Mouse (Mus musculus) CD4-positive helper T cell, adult 2 months (primary cell): ENCODE data around the gene Gabarapl1.
A peak's percentile ranks its signal among the peaks of the same experiment; 100 is the strongest.
"Not testable (repeated sequence)": the region's sequence is repeated elsewhere in the genome, so short reads cannot be mapped to it uniquely, and the experiment has no call there.

ENCODE experiments used
- DNase-seq: peaks from one replicate; pipeline ENCODE4 v3.0.0-alpha.2; 2012; ENCODE audit warnings: low read depth, missing footprints, low spot score

The Gabarapl1 gene

GRCm38 (mm10) chr6:129532942-129533860 lies at the start of gene Gabarapl1:
TSS of gene Gabarapl1 (plus strand) at chr6:129533160.
- peak; percentile 64 for DNase-seq

DNA sequence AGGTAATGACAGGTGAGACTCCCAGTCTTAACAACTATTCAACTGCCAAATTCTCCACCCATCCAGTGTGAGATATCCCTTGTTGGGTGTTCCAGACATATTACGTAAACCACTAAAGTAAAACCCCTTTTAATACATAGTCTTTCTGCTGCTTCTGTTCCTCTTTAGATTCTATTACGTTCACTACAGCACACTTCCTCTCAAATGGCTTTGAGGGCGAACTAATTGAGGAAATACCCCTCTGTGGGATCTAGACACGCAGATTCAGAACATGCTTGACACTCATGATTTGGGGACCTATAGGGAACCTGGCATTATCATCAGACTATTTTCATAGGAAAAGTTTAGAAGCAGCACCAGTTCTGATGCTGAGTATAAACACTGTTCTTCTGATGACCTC lies 38.0 kb upstream of the Gabarapl1 start:
- DNase-seq = no peak

- no peak for DNase-seq
Measured at GRCm38 (mm10) chr6:129497345-129498218, 35.4 kb upstream of the Gabarapl1 start.

DNA sequence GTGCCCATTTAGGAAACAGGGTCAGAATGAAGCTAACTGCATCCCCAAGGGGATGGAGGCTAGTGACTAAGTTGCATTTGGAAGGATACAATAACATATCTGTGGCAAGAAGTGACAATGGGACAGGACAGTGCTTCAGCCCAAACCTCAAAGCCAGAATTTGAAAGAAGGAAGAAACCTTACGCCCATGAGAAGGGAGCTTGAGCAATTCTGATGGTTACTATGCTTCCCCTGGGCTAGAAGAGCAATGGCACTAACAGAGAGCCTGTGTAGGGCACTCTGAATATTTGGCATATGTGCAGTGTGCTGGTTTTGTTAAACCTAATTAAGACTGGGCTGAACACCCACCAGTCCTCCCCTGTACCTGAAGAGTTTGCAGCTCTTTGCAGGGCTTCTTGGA lies 33.4 kb upstream of the Gabarapl1 start:
- not testable (repeated sequence) for DNase-seq

DNA sequence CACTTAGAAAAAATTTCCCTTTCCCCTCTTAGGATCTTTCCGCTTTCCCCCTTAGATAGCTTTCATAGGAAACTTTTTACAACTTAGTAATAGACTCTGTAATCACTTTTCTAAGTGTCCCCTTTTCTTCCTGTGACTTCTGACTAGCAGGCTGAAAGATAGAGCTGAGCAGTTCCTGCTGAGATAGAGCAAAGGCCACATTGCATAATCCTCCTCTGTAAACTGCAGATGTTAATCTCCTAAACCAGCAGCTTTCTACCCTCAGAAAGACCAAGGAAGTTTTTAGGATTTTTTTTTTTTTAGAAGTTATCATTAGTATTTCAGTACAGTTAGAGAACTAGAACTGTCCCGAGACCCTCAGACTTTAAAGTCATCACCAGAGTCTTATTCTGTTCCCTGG lies 29.5 kb upstream of the Gabarapl1 start:
- no peak for DNase-seq

DNA sequence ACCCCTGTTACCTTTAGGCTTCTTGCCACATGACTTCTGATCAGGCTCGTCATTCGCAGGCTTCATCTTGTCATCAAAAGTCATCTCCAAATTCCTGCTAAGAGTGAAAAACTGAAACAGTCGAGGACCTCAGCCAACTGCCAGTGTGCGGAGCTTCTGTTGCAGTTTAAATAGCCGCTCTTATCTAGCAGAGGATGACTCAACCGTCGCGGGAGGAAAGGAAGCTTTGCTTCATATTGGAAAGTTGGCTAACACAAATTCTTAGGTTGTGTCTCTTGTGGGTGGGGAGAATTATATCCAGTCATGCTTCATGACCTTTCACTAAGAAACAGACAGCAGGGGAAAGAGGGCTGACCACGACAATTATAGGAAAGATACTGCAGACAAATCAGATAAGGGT lies 25.9 kb upstream of the Gabarapl1 start, which contains the start of gene Olr1:
Gene Olr1, minus strand, starts transcription at position 142 of the 400 bp plus-strand sequence.
- DNase-seq = no peak

GRCm38 (mm10) chr6:129510120-129510911 lies 22.6 kb upstream of the Gabarapl1 start:
- DNase-seq = no peak

- DNase-seq = no peak
Measured at GRCm38 (mm10) chr6:129512367-129512766, 20.6 kb upstream of the Gabarapl1 start, which contains the start of gene Tmem52b. TSS of gene Tmem52b (plus strand) at chr6:129512555.

GRCm38 (mm10) chr6:129512868-129513267 lies 20.1 kb upstream of the Gabarapl1 start:
- DNase-seq = no peak

DNA sequence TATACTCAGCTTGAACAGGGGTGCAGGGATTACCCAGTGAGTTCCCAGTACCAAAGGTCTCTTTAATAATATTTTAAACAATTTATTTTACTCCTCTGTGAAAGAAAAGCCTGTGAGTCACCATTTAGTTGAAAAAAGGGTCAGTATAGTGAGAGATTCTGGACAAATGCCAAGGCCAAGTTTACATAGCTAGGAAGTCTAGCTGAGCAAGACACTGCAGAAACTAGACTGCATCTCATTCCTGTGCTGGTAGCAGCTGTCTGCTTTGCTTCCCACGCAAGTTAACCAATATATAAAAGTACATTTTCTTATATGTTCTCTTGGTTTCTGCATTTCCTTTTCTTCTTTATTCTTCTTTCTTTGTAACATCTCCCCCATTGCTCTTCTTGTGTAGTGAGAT lies 19.6 kb upstream of the Gabarapl1 start:
- DNase-seq = no peak

DNA sequence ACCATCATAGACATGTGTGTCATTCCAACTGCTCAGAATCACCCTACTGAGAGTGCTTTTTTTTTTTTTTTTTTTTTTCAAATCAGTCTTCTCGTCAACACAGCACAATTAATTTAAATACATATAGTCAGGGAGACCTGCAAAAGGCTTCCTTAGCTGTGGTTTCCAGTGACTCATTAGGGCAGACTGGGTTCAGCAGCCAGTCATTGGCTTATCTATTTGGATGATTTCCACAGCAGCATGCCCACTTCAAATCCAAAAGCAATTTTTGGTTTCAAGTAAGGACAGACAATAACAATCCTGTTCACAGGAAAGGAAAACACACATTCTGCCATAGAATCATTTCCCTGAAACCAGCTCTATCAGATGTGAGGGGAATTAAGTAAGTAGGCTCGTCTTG lies 18.6 kb upstream of the Gabarapl1 start:
- no peak for DNase-seq

- DNase-seq = no peak
Measured at GRCm38 (mm10) chr6:129515068-129515467, 17.9 kb upstream of the Gabarapl1 start.

DNA sequence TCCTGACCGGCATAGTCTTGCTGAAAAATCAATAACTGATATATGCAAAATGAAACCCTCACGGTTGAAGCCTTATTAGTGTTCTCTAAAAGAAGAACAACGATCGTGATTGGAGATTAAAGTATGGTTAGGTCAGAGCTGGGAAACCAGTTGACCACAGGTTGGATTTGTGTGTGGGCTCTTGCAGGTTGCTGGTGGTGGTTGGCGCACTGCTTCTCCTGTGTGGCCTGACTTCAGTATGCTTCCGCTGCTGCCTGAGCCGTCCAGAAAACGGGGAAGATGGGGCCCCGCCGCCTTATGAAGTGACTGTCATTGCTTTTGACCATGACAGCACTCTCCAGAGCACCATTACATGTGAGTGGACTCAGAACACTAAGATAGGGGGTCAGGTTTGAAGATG lies 16.6 kb upstream of the Gabarapl1 start:
- no peak for DNase-seq

DNA sequence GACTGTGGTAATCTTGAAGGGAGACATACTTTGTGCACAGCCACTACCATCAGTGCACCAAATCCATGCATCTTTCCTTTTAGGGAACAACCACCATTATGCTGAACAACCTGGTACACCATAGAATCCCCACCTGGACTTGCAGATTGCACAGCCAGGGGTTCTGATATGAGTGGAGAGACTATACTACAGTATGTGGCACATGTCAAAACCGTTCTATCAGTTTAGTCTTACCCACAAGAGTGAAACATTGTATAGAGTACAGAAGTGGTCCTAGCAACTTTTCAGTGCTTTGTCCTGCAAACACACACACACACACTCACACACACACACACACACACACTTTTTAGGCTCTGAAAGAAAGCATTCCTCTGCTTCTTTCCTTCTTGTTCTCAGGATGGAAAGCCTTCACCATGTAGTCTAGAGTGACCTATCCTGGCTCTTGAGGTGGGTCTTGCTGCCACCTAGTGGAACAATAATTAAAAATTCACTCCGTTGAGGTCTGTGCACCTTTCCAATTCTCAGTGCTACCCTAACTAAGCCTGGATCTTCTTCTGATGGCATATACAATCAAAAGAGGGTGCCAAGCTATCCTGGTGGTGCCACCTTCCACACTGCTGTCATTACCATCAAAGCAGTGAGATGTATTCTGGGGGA lies 15.1 kb upstream of the Gabarapl1 start:
- DNase-seq = peak; percentile 21

GRCm38 (mm10) chr6:129526069-129526468 lies 6.9 kb upstream of the Gabarapl1 start:
- DNase-seq = no peak

DNA sequence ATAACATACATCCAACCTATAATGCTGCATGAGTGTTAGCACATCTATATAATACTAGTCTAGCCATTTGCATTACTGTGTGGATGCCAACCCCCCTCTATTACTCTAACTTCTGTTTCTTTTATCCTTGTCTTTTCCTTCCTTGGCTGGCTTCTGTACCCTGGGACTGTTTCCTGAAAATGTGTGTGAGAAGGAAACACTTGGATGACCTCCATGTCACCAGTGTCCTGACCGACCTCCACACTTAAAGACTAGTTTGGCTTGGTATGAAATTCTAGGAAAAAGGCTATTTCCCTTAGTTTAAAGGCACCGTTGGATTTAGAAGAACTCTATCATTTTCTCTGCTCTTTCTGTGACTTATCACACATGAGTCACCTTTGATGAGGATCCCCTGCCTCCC lies 5.5 kb upstream of the Gabarapl1 start:
- no peak for DNase-seq

DNA sequence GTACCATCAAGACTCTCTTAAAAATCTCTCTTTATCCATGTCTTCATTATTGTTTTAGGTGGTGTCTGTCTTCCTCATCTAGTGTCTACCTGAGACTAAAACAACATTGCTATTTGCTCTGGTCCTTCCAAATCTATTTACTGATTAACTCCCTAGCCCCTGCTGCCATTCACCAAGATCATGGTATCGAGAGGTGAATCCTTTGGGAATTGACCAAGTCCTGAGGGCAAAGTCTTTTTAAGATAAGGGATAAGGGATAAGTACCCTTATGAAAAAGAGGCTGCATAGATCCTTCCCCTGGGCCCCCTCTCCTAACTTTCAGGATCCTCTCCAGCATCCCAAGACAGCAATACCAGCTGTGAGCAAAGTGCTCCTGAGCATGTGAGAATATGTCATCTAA lies 3.4 kb upstream of the Gabarapl1 start:
- no peak for DNase-seq

GRCm38 (mm10) chr6:129530261-129530660 lies 2.7 kb upstream of the Gabarapl1 start:
- no peak for DNase-seq

- DNase-seq = peak; percentile 36
Measured at GRCm38 (mm10) chr6:129532556-129532941, 411 bp upstream of the Gabarapl1 start.

DNA sequence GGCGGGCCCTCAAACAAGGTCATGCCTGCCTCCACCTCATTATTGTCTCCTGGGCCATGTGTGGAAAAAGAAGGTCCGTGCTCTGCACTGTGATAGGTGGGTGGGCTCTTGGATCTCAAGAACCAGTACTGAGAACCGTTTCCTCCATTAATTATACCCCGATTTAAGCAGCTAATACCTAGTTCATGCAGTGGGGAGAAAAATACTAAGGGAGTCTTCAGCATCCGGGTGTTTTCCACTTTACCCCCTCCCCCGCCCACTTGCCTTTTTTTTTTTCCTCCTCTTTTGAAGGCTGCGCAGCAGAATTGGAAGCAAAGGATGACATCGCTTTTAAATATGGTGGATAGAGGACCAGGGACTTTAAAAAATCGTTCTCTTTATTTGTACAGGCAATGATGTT lies 1.1 kb downstream of the Gabarapl1 start:
- DNase-seq = peak; percentile 43

DNA sequence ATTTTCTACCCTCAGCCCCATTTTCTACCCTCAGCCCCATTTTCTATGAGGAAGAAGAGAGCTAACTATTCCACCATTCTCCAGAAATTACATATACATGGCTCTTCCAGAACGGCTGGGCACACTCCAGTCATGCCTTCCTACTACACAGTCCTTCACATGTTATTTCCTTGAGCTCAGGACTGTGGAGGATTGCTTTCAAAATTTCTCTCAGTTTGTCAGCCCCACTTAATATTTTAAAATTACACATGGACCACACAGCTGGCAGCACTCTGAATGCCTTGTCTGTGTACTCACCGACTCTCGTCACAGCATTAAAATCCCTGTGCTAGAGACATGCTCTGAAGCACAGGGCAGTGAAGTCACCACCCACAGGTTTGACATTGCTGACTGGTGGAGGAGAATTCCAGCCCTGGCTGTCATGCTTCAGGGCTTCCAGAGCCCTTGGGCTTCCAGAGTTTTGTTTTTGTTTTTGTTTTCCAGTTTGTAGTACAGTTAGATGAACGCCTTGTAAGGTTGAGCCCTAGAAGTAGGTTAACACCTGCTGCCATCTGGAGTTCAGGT lies 1.7 kb downstream of the Gabarapl1 start:
- DNase-seq = no peak
